Mouse (Mus musculus): ENCODE measurements around the gene Acbd3. TPM values are rescaled to one million over a fixed set of nuclear protein-coding genes. Genes with fewer than 3 reads are reported as not detected.

The Acbd3 gene
- total RNA-seq, 2 experiments from 2014 or later: 32.6 to 33.6 TPM

DNA sequence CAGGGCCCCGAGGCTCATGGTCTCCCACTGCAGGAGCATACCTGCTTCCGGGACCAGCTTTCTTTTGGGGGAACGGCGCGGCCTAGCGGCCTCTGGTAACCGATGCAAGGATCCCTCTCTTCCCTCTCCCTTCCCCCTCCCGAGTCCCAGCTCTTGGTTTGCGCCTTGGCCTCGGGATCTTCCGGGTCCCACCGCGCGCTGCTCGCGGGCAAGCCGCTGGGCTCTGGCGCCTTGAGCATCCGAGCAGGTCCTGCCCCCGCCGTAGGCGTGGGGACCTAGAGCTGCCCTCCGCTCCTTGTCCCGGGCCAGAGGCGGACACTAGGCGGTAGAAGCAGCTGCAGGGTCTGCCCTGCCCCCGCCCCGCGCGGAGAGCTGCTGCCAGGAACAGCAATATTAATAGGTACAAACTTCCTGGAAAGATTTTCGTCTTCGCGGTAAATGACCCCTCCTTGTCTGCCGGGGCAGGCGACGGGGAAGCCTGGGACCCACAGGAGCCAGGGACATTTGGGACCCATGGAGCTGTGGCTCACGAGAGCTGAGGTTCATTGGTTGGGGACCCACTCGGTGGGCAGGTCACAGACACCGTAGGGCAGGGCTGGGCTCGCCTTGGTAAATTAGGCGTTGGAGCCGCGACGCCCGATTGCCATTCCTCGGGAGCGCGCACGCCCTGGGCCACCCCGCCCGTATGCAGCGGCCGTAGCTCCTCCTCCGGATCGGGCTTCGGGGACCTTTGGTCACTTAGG is 52.0 kb downstream of the Acbd3 start:
- DNase-seq (ENCODE audit: low spot score in 2 of 2): peak; percentile 76 to 85
- intact Hi-C loops (cut with DNase I): loop anchor here (2.0 to 5.0 kb wide), 2 partner anchors 34 to 71 kb away; partner anchors contain the start of gene H3f3a

DNA sequence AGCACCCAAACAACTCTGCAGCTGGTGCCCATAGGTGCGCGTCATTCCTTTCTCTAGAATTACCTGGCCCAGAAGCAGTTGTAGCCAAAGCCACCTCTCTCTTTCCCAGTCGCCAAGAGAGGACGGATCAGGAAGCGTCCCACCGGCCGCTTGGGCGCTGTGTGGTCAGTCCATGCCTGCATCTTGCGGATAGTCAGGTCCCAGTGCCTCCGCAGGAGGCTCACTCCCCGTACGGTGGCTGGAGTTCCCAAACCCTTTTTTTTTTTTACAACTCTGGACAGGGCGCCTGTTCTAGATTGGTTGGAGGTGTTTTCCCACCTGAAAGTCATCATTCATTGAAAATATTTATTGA is 52.5 kb downstream of the Acbd3 start:
- DNase-seq (ENCODE audit: low spot score in 2 of 2): no peak
- intact Hi-C loops (cut with DNase I): loop anchor here (5.0 kb wide), 1 partner anchor 34 kb away; the partner anchor contains the start of gene H3f3a

DNA sequence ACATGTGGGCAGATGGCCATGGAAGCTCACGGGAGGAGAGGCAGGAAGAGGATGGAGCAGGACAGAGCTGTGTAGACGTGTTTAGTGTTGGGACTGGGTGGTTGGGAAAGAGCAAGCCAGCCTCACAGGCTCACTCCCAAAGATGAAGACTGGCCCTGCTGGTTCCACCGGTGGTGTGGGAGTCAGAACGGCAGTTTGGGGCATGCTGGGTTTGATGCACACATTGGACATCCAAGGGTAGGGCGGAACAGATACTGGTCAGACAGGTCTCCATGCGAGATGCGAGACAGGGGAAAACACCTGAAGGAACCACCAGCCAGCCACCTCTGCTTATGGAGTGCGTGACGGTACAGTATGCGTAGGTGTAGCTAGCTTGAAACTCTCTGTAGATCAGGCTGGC is 53.1 kb downstream of the Acbd3 start:
- no peak for DNase-seq (ENCODE audit: low spot score in 2 of 2)
- intact Hi-C loops (cut with DNase I): loop anchor here (5.0 kb wide), 1 partner anchor 33 kb away; the partner anchor contains the start of gene H3f3a

DNA sequence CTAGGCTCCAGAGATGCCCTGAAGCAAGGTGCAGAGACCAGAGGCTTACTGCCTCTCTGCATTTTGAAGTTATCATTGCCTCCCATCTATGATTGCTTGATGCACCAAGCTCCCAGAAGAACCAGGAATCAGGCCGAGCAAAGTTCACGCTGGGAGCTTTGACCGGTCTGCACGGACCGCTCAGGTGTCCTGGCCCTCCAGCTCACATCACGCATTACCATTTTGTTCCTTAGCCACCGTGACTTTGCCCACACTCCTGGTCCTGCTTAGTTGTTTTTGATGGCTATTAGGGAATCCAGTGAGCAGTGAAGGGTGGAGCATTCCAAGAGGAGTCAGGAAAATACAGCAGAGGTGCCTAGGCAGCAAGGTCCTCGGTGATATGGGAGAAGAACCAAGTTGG is 54.4 kb downstream of the Acbd3 start:
- intact Hi-C loops (cut with DNase I): no loop called here
- DNase-seq (ENCODE audit: low spot score in 2 of 2): no peak

DNA sequence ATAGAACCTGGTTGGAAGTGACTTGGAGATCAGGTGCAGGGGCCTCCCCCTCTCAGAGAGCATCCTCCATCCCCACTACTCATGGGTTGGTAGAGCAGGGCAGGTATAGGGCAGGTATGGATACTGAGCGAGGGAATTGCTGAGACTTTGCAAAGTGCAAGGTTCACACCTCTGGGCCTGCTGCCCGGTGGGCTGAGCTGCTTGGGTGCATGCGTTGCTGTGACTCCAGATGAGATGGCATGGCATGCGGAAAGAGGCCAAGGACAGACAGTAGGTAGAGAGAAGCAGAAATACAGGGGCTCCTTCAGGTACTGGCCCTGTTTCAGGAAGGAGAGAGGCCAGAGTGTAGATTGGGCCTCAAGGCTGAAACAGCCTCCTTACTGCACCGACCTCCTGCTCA is 55.4 kb downstream of the Acbd3 start:
- intact Hi-C loops (cut with DNase I): no loop called here
- DNase-seq (ENCODE audit: low spot score in 2 of 2): no peak

DNA sequence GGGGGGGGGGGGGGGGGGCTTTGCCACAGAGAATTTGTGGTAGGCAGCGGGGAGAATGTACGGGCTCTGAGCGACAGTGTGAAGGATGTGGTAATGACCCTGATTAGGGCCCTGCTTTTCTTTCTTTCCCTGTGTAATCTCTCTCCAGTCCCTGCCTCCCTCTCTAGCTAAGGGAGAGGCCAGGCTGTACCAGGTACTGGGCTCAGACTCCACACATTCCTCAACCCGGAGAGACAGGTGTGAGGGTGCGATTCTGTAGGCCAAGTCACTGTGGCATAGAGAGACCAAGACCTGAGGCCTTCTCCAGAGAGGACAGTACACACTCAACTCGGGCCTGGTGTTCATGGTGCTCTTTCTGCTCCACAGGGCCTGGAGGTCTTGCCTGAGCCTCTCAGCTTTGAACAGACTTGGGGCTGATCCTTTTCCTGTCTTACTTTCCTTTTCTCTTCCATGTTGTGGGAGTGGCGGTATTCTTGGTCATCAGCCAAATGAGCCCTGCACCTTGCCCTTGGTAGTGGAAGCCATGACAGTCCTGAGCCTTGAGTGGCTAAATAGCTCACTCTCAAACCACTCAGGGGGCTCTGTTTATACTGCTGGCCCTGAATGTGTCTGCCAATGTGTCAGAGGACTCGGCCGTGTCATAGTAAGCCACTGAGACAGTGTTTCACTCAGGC is 57.2 kb downstream of the Acbd3 start:
- intact Hi-C loops (cut with DNase I): no loop called here
- no peak for DNase-seq (ENCODE audit: low spot score in 2 of 2)

DNA sequence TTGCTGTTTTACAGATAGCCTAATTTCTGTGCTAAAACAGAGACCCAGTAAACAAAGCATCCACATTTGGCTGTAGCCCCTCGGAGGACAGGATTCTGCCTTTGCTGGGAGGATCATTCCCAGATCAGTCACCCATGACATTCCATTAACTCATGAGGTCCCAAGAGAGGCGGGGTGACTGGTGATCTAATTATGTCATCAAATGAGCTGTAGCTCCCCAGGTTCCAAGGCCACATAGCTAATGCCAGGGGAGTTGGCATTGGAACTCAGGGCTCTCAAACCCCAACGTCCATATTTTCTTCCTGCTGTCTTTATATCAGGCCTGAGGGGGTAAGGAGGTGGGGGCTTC is 57.7 kb downstream of the Acbd3 start:
- DNase-seq (ENCODE audit: low spot score in 2 of 2): no peak
- intact Hi-C loops (cut with DNase I): no loop called here

DNA sequence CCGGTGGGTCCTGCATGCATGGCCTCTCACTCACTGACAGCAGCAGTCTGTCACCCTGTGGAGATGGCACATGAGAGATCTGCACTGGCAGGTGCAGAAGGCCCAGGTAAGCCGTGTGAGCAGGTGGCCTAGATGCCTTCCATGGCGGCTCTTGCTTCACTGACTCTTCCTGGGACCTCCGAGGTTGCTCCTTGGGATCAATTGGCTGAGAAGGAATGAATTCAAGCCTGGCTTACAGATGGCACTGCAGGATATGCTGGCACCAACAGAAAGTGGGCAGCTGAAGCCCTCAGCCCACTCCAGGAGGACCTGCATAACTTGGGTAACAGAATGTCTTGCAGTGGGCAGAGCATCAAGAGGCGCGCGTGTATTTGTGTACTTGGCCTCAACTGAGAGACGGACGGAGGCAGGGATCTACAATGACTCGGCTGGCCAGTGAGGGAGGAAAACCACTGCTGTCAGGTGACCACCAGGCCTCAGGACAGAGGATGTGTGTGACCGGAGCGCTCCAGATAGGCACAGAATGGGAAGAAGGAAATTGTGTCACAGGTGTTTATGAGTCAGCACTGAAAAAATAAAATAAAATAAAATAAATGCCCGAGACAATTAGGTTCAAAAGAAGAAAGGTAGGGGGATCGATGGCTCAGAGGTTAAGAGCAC is 66.1 kb downstream of the Acbd3 start:
- DNase-seq (ENCODE audit: low spot score in 2 of 2): no peak
- intact Hi-C loops (cut with DNase I): no loop called here

DNA sequence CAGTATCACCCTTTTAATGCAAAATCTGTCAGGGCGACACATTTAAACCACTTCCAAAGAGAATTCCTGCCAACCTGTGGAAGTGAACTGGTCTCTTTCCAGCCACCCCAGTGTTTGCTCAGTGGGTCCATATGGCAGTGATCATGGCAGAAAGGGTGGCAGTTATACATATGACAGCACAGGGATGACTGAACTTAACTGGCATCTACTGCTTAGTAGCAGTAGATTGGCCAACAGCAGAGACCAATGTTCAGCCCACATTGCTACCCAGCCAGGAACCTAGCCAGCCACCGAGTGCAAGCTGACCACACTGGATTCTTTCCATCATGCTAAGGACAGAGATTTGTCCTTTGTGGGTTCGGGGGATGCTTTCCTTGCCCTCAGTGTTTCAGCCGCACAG is 67.0 kb downstream of the Acbd3 start:
- no peak for DNase-seq (ENCODE audit: low spot score in 2 of 2)
- intact Hi-C loops (cut with DNase I): no loop called here

DNA sequence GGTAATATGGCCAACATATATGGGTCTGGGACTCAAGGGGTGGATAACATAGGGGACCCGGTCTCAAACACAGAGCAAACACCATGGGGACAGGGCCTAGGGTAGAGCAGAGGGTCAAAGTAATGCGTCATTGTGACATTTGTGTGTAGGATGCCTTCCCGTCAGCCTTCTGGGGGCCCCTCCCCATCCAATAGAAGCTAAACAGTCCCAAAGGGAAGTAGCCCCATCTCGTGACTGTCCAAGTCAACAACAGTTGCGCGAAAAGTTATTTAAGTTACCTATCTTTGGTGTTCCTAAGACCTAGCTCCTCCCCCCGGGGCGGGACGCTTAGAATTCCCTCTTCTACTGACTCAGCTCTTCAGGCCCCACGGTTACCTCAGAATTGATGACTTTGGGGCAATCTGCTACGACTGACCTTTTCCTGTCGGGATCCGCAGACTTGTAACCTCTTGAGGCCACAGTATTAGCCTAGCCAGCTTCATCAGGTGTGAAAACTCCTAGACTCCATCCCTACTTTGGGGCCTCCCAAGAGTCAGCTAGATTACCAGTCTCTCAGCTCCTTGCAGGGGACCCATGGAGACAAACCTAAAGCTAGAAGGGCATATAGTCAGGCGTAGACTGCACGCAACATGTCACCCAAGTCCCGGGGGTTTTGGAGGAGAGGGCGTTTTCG is 67.7 kb downstream of the Acbd3 start:
- intact Hi-C loops (cut with DNase I): no loop called here

DNA sequence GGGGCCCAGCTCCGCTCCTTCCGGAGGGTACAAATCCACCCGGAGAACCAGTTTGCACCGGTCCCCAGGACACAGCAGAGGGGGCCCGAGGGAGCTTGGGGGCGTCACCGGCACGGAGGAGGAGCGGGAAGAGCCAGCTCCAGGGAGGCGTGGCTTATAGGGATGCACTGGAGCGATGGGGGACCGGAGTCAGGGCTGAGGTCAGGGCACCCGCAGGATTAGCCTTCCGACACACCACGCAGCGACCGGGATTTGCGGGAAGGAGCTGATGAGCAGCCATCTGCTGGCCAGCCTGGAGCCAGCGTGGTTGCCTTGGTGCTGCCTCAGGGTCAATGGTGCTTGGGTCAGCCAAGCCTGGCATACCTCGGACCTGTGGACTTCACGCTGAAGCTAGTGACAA is 68.3 kb downstream of the Acbd3 start:
- no peak for DNase-seq (ENCODE audit: low spot score in 2 of 2)
- intact Hi-C loops (cut with DNase I): no loop called here

More for the DNA sequence above, 67.7 kb downstream of the Acbd3 start:
- DNase-seq (ENCODE audit: low spot score in 2 of 2): no peak

DNA sequence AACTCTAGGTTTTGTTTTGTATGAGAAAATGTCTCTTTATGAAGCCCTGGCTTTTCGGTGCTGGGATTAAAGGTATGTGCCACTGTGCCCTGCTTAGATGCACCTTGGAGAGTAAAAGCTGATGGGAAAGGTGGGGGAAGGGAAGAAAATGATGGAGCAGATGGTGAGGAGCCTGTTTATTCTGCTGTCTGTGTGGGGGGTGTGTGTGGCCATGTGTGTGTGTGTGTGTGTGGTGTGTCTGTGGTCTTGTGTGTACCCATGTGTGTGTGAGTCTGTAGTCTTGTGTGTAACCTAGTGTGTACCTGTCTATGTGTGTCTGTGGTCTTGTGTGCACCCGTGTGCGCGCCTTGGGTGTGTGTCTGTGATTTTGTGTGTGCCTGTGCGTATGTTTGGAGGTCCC is 72.8 kb downstream of the Acbd3 start:
- no peak for DNase-seq (ENCODE audit: low spot score in 2 of 2)
- intact Hi-C loops (cut with DNase I): no loop called here

DNA sequence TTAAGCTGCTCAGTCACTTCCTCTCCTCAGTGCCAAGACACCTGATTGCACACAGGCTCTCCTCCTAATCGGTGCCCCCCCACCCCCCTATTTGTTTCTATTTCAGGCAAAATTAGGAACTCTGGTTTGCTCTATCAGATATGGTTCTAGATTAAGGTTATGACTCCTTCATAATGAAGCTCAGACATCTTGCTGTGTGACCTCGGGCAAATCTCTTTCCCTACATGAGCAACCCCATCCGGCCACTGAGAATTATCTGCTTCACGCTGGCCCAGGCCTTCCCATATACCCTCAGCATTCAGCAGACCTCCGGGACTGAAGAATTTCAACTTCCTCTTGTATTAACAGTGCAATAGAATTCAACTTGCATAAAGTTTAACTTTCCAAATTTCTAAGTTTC is 73.4 kb downstream of the Acbd3 start:
- intact Hi-C loops (cut with DNase I): no loop called here
- DNase-seq (ENCODE audit: low spot score in 2 of 2): no peak

DNA sequence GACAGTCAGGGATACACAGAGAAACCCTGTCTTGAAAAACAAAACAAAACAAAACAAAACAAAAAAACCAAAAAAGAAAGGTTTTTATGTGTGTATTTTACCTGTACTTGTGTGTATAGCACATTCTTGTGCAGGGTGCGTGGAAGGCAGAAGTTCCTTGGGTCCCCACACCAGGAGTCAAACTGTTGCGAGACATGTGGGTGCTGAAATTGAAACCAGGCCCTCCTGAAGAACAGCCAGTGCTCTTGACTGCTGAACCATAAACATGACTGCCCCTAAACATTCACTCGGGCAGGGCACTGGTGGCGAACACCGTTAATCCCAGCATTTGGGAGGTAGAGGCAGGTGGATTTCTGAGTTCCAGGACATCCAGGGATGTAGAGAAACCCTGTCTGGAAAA is 74.2 kb downstream of the Acbd3 start:
- intact Hi-C loops (cut with DNase I): no loop called here
- no peak for DNase-seq (ENCODE audit: low spot score in 2 of 2)

DNA sequence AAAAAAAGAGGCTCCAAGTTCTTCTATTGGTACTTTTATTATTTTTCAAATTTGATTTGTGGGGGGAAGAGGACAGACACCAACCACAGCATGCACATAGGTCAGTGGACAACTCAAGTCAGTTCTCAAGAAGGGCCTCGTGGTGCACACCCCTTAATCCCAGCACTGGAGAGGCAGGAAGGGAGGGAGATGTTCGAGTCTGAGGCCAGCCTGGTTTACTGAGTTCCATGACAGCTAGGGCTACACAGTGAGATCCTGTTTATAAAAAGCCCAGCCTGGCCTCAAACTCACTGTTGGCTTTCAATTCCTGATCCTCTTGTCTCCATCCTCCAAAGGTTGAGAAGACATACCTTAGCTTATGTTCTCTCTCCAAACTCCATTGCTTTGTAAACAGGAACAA is 75.0 kb downstream of the Acbd3 start:
- DNase-seq (ENCODE audit: low spot score in 2 of 2): no peak
- intact Hi-C loops (cut with DNase I): no loop called here

DNA sequence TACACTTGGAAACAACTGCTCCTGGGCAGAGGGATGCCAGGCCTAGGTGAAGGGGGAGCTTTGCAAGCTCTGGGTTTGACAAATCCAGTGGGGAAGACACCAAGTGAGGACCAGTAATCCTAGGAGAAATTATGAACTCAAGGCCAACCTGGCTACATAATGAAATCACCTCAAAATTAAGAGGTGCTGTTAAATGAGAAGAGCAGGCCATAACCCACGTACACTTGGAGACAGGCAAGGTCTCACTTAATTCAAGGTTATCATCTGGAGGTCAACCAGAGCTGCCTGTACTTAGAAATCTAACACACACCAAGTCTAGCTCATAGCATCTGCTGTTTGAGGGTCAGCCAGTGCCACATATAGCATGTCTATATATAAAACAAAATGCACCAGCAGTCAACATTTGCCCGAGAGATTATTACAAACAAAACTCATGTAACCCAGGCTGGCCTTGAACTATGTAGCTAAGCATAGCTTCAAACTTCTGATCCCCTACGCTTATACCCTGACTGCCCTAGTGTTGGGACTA is 75.7 kb downstream of the Acbd3 start:
- no peak for DNase-seq (ENCODE audit: low spot score in 2 of 2)
- intact Hi-C loops (cut with DNase I): no loop called here
